Mouse (Mus musculus): ENCODE results near the gene 4933430I17Rik.

- TF ChIP-seq POLR2A (IDR thresholded peaks at IDR 0.05; ENCODE audit: low read depth, low read length) (no peak), CTCF (conservative IDR thresholded peaks at IDR 0.05; ENCODE audit: insufficient read depth, insufficient read length, low read depth, low read length) (no peak)
These were observed 38.9 kb upstream of the 4933430I17Rik start for GRCm38 (mm10) chr4:62486162-62486696.
